Mouse (Mus musculus): ENCODE data around the gene Srcin1. TPM values are rescaled to one million over a fixed set of nuclear protein-coding genes. Genes with fewer than 3 reads are reported as not detected.

Gene Srcin1
- 0.04 and 0.08 TPM in 2 replicates for polyA plus RNA-seq (2015; fragmentation: Nextera tagmentation; extraction: Ambion mirVana)

DNA sequence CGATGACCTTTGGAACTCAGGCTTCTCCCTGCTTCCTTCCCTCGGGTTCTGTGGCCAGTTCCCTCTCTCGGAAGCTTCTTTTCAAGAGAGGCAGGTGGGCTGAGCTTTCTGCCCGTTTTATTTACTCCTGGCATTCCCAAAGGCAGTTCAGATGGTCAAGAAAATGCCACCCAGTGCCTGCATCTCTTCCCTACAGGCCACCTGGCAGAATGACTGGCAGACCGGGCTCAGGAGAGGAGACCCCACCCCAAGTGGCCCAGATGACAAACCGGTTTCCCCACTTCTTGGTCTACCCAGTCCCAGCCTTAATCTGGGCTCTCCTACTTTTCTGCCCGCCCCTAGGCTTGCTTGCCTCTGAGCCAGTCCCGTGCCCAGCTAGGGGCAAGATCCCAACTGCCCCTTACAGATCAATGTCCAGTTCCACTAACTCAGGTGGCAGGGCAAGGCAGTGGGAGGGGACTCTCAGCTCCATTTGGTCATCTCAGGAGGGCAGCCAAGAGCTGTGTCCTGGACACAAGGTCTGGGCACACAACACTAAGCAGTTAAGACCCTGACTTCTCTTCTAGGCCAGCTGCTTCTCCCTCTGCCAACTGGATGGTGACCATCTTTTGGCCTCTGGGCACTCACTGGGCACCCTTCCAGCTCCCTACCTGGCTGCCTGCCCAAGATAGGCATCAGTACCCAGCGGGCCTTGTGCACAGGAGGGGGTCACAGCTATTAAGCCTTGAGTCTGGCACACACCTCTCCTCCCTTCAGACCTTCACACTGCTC is at the start of gene Srcin1:
Gene Srcin1, minus strand, starts transcription at position 51 of the 771 bp plus-strand sequence.
- peak within 1 kb of the TSS; percentile 99 for H3K4me2 ChIP-seq (ENCODE audit: low read depth, low read length)
- H3K9ac ChIP-seq (ENCODE audit: low read length) = peak within 1 kb of the TSS; percentile 67
- no peaks in the 10 kb centered on the region for H3K36me3 ChIP-seq (ENCODE audit: control insufficient read depth, insufficient read depth)
- no peaks in the 10 kb centered on the region for H3K9me3 ChIP-seq (replicated peaks; ENCODE audit: control insufficient read depth, low read length)
- ATAC-seq (replicated peaks; ENCODE audit: extremely low read depth, insufficient read depth, low FRiP score) = no peak
- peaks cover 69% of the 10 kb centered on the region for H3K27me3 ChIP-seq (ENCODE audit: control insufficient read depth, insufficient read depth, low read length)
- WGBS = 29% methylated on average over 9 of the region's 9 CpGs
- H3K27ac ChIP-seq (ENCODE audit: low read length) = no peak within 1 kb of the TSS
- H3K4me3 ChIP-seq (ENCODE audit: low read length) = peak within 1 kb of the TSS; percentile 59
- peaks cover 9% of the 10 kb centered on the region for H3K4me1 ChIP-seq (ENCODE audit: control insufficient read depth, insufficient read depth, low read length)

GRCm38 (mm10) chr11:97625551-97625950 is 49.6 kb upstream of the Srcin1 start:
- H3K4me3 ChIP-seq (ENCODE audit: low read length) = no peak overlapping the region
- H3K4me1 ChIP-seq (ENCODE audit: control insufficient read depth, insufficient read depth, low read length) = peaks cover 13% of the 10 kb centered on the region; the same call in 1 of the 2 replicates
- no peak overlapping the region for H3K9ac ChIP-seq (ENCODE audit: low read length)
- H3K36me3 ChIP-seq (ENCODE audit: control insufficient read depth, insufficient read depth) = no peaks in the 10 kb centered on the region
- peaks cover 66% of the 10 kb centered on the region for H3K27me3 ChIP-seq (ENCODE audit: control insufficient read depth, insufficient read depth, low read length)
- 59% methylated on average over 5 of the region's 5 CpGs for WGBS
- no peak overlapping the region for H3K27ac ChIP-seq (ENCODE audit: low read length)
- no peak for ATAC-seq (replicated peaks; ENCODE audit: extremely low read depth, insufficient read depth, low FRiP score)
- H3K9me3 ChIP-seq (replicated peaks; ENCODE audit: control insufficient read depth, low read length) = no peaks in the 10 kb centered on the region
- H3K4me2 ChIP-seq (ENCODE audit: low read depth, low read length) = no peak overlapping the region

DNA sequence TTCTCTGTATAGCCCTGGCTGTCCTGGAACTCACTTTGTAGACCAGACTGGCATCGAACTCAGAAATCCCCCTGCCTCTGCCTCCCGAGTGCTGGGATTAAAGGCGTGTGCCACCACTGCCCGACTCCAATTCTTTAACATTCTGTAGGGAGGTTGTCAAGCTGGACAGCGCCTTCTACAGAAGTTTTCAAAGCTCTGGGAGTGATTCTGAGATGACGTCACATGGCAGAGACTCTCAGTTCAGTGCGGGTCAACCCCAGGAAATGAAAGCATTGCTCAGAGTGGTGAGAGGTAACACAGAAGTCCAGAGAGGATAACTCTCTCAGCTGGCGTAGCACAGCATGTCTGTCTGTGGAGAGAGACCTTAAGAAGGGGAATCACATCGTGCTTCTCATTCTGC is 47.2 kb upstream of the Srcin1 start:
- Histone ChIP-seq H3K4me3 (ENCODE audit: low read length) (no peak overlapping the region), H3K27me3 (ENCODE audit: control insufficient read depth, insufficient read depth, low read length) (peaks cover 55% of the 10 kb centered on the region), H3K27ac (ENCODE audit: low read length) (no peak overlapping the region), H3K9ac (ENCODE audit: low read length) (no peak overlapping the region), H3K9me3 (replicated peaks; ENCODE audit: control insufficient read depth, low read length) (no peaks in the 10 kb centered on the region), H3K4me2 (ENCODE audit: low read depth, low read length) (no peak overlapping the region), H3K36me3 (ENCODE audit: control insufficient read depth, insufficient read depth) (no peaks in the 10 kb centered on the region), H3K4me1 (ENCODE audit: control insufficient read depth, insufficient read depth, low read length) (0 out of 2 replicates have a peak, but pooled peaks cover 4% of the 10 kb centered on the region)
- WGBS = 57% methylated on average over 9 of the region's 9 CpGs
- no peak for ATAC-seq (replicated peaks; ENCODE audit: extremely low read depth, insufficient read depth, low FRiP score)

- peaks cover 55% of the 10 kb centered on the region for H3K27me3 ChIP-seq (ENCODE audit: control insufficient read depth, insufficient read depth, low read length)
- no peak overlapping the region for H3K9ac ChIP-seq (ENCODE audit: low read length)
- no peaks in the 10 kb centered on the region for H3K36me3 ChIP-seq (ENCODE audit: control insufficient read depth, insufficient read depth)
- no peaks in the 10 kb centered on the region for H3K4me1 ChIP-seq (ENCODE audit: control insufficient read depth, insufficient read depth, low read length)
- no peak overlapping the region for H3K4me2 ChIP-seq (ENCODE audit: low read depth, low read length)
- 1% methylated on average over 6 of the region's 6 CpGs for WGBS
- ATAC-seq (replicated peaks; ENCODE audit: extremely low read depth, insufficient read depth, low FRiP score) = no peak
- no peak overlapping the region for H3K27ac ChIP-seq (ENCODE audit: low read length)
- H3K4me3 ChIP-seq (ENCODE audit: low read length) = no peak overlapping the region
- H3K9me3 ChIP-seq (replicated peaks; ENCODE audit: control insufficient read depth, low read length) = no peaks in the 10 kb centered on the region
These were observed 46.5 kb upstream of the Srcin1 start for GRCm38 (mm10) chr11:97622440-97622839.

DNA sequence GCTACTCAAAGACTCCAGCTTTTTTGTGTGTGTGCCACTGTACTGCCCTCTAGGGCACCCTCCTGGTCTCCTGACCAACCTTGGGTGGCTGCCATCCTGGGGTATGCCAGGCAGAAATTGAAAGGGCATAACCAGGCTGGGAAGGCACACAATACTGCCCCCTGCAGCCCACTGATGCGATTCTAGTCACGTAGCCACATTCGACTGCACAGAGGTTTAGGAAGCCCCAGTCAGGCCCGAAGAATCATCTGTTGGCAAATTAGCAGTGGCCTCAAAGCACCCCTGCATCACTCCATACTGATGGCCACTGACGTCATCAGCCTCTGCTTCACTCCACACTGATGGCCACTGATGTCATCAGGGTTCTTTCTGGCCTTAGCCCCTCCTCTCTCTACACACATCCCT is 43.4 kb upstream of the Srcin1 start:
- no peak for ATAC-seq (replicated peaks; ENCODE audit: extremely low read depth, insufficient read depth, low FRiP score)
- WGBS = 43% methylated on average over 5 of the region's 5 CpGs
- Histone ChIP-seq H3K4me3 (ENCODE audit: low read length) (no peak overlapping the region), H3K27me3 (ENCODE audit: control insufficient read depth, insufficient read depth, low read length) (peaks cover 38% of the 10 kb centered on the region), H3K27ac (ENCODE audit: low read length) (no peak overlapping the region), H3K4me1 (ENCODE audit: control insufficient read depth, insufficient read depth, low read length) (no peaks in the 10 kb centered on the region), H3K4me2 (ENCODE audit: low read depth, low read length) (no peak overlapping the region), H3K9me3 (replicated peaks; ENCODE audit: control insufficient read depth, low read length) (no peaks in the 10 kb centered on the region), H3K36me3 (ENCODE audit: control insufficient read depth, insufficient read depth) (no peaks in the 10 kb centered on the region), H3K9ac (ENCODE audit: low read length) (no peak overlapping the region)

DNA sequence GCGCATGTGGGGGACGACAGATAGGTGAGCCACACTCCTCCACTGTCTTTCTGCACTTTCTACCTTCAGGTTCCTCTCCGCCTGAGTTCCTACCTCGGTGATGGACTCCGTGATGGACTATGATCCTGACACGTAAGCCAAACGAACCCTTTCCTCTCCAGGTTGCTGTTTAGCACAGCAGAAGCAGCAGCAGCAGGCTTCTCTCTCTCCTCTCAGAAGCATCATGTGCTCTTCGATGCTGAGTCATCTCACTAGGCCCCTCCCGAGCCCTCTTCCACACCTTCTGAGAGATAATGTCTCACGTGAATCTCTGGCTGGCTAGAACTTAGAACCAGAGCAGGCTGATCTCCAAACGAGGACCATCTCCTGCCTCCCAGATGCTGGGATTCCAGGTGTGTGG is 42.4 kb upstream of the Srcin1 start:
- Histone ChIP-seq H3K4me3 (ENCODE audit: low read length) (no peak overlapping the region), H3K36me3 (ENCODE audit: control insufficient read depth, insufficient read depth) (no peaks in the 10 kb centered on the region), H3K4me2 (ENCODE audit: low read depth, low read length) (no peak overlapping the region), H3K27me3 (ENCODE audit: control insufficient read depth, insufficient read depth, low read length) (peaks cover 30% of the 10 kb centered on the region), H3K27ac (ENCODE audit: low read length) (no peak overlapping the region), H3K9ac (ENCODE audit: low read length) (no peak overlapping the region), H3K9me3 (replicated peaks; ENCODE audit: control insufficient read depth, low read length) (no peaks in the 10 kb centered on the region), H3K4me1 (ENCODE audit: control insufficient read depth, insufficient read depth, low read length) (no peaks in the 10 kb centered on the region)
- WGBS = 50% methylated on average over 11 of the region's 11 CpGs
- no peak for ATAC-seq (replicated peaks; ENCODE audit: extremely low read depth, insufficient read depth, low FRiP score)

GRCm38 (mm10) chr11:97615276-97615675 is 39.3 kb upstream of the Srcin1 start:
- no peak for ATAC-seq (replicated peaks; ENCODE audit: extremely low read depth, insufficient read depth, low FRiP score)
- H3K27ac ChIP-seq (ENCODE audit: low read length) = no peak overlapping the region
- H3K4me2 ChIP-seq (ENCODE audit: low read depth, low read length) = no peak overlapping the region
- no peak overlapping the region for H3K4me3 ChIP-seq (ENCODE audit: low read length)
- H3K27me3 ChIP-seq (ENCODE audit: control insufficient read depth, insufficient read depth, low read length) = peaks cover 26% of the 10 kb centered on the region
- no peaks in the 10 kb centered on the region for H3K36me3 ChIP-seq (ENCODE audit: control insufficient read depth, insufficient read depth)
- no peaks in the 10 kb centered on the region for H3K4me1 ChIP-seq (ENCODE audit: control insufficient read depth, insufficient read depth, low read length)
- WGBS = 71% methylated on average over 4 of the region's 4 CpGs
- H3K9ac ChIP-seq (ENCODE audit: low read length) = no peak overlapping the region
- H3K9me3 ChIP-seq (replicated peaks; ENCODE audit: control insufficient read depth, low read length) = no peaks in the 10 kb centered on the region

DNA sequence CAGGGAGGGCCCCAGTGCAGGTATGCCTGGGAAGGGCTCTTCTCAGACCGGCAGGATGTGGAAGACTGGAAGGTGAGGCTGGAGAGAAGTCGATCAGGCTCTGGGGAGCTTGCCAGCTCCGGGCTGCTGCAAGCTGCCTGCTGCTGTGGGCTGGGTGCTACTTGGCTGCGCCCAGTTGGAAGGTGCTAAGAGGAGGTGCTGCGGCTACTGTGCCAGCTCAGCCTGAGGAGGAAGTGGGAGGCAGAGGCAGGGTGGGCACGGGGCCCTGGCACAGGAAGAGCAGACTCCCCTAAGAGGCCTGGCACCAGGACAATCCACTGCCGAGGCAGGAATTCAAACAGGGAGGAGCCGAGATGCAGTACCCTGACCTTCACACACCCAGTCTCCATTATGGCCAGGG is 35.1 kb upstream of the Srcin1 start:
- no peak overlapping the region for H3K4me3 ChIP-seq (ENCODE audit: low read length)
- no peaks in the 10 kb centered on the region for H3K4me1 ChIP-seq (ENCODE audit: control insufficient read depth, insufficient read depth, low read length)
- H3K9ac ChIP-seq (ENCODE audit: low read length) = no peak overlapping the region
- no peak for ATAC-seq (replicated peaks; ENCODE audit: extremely low read depth, insufficient read depth, low FRiP score)
- no peak overlapping the region for H3K4me2 ChIP-seq (ENCODE audit: low read depth, low read length)
- H3K36me3 ChIP-seq (ENCODE audit: control insufficient read depth, insufficient read depth) = no peaks in the 10 kb centered on the region
- no peak overlapping the region for H3K27ac ChIP-seq (ENCODE audit: low read length)
- H3K27me3 ChIP-seq (ENCODE audit: control insufficient read depth, insufficient read depth, low read length) = peaks cover 5% of the 10 kb centered on the region; the same call in 1 of the 2 replicates
- 59% methylated on average over 8 of the region's 8 CpGs for WGBS
- no peaks in the 10 kb centered on the region for H3K9me3 ChIP-seq (replicated peaks; ENCODE audit: control insufficient read depth, low read length)

DNA sequence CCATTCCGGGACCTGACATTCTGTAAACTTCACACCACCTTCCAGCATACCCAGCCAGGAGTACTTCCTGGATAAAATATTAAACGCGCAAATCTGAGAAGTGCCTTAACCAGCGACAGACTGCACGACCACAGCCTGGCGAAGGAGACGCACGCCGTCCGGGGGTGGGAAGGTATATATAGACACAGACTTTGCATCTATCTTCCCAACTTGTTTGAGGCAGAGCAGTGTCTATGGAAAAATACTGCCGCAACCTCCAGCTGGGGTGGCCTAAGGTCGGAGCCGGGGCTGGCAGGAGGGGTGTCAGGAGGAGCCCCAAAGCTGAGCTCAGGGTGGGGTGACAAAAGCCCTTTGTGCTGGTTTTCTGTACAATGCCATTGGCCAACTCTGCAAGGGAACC is 33.8 kb upstream of the Srcin1 start:
- WGBS = 78% methylated on average over 13 of the region's 13 CpGs
- no peak for ATAC-seq (replicated peaks; ENCODE audit: extremely low read depth, insufficient read depth, low FRiP score)
- no peak overlapping the region for H3K27ac ChIP-seq (ENCODE audit: low read length)

More for the DNA sequence above, 33.8 kb upstream of the Srcin1 start:
- Histone ChIP-seq H3K4me1 (ENCODE audit: control insufficient read depth, insufficient read depth, low read length) (no peaks in the 10 kb centered on the region), H3K9me3 (replicated peaks; ENCODE audit: control insufficient read depth, low read length) (no peaks in the 10 kb centered on the region), H3K9ac (ENCODE audit: low read length) (no peak overlapping the region), H3K27me3 (ENCODE audit: control insufficient read depth, insufficient read depth, low read length) (peaks cover 2% of the 10 kb centered on the region; the same call in 1 of the 2 replicates), H3K4me2 (ENCODE audit: low read depth, low read length) (no peak overlapping the region), H3K4me3 (ENCODE audit: low read length) (no peak overlapping the region), H3K36me3 (ENCODE audit: control insufficient read depth, insufficient read depth) (no peaks in the 10 kb centered on the region)
